Mouse (Mus musculus): Measurements from ENCODE around the gene Slc22a1. TPM values are rescaled to one million over a fixed set of nuclear protein-coding genes. Genes with fewer than 3 reads are reported as not detected.

Gene Slc22a1
- polyA plus RNA-seq, 1 experiment from 2014 or later = 0.10 TPM

DNA sequence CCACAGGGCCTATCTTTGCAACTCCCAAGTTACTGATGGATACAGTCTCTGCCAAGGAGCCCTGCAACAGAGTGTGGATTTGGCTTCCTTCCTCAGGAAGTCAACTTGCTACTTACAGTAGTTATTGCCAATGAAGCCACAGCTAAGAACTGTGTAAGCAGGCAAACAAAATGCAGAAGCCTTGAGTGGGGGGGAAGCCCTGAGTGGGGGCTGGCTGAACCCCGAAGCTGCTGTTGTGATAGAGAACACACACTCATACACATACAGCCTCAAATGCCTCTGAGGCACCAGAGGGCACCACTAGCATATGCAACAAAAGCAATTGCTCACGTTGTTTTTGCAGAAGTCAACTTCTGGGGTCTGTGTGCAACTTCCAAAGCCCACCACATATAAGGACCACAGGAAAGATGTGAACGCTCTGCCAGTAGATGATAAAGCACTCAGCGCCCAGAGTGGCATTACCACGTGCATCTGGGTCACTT, 38.5 kb upstream of the Slc22a1 start:
- no peak overlapping the region for H3K27ac ChIP-seq (ENCODE audit: low read depth, low read length)
- no peak for DNase-seq (ENCODE audit: low spot score)

GRCm38 (mm10) chr17:12712993-12713392, 37.4 kb upstream of the Slc22a1 start:
- no peak overlapping the region for H3K4me2 ChIP-seq
- no peaks in the 10 kb centered on the region for H3K9me3 ChIP-seq (ENCODE audit: control insufficient read depth, low read length)
- peaks cover 4% of the 10 kb centered on the region; the same call in 1 of the 2 replicates for H3K4me1 ChIP-seq (replicated peaks; ENCODE audit: control insufficient read depth, insufficient read depth, low read length)
- peaks cover 26% of the 10 kb centered on the region for H3K36me3 ChIP-seq (ENCODE audit: control insufficient read depth, insufficient read depth, low read length)
- no peak overlapping the region for H3K9ac ChIP-seq (ENCODE audit: low read depth, low read length)
- H3K4me3 ChIP-seq (ENCODE audit: low read depth, low read length) = no peak overlapping the region
- DNase-seq (ENCODE audit: low spot score) = no peak
- WGBS = 79% methylated on average over 3 of the region's 3 CpGs
- no peak overlapping the region for H3K27ac ChIP-seq (ENCODE audit: low read depth, low read length)
- H3K27me3 ChIP-seq (replicated peaks; ENCODE audit: control insufficient read depth, insufficient read depth, low read length) = no peaks in the 10 kb centered on the region
- ATAC-seq (replicated peaks; ENCODE audit: low FRiP score) = no peak

More for the DNA sequence above, 38.5 kb upstream of the Slc22a1 start:
- Histone ChIP-seq H3K9ac (ENCODE audit: low read depth, low read length) (no peak overlapping the region), H3K27me3 (replicated peaks; ENCODE audit: control insufficient read depth, insufficient read depth, low read length) (no peaks in the 10 kb centered on the region), H3K4me1 (replicated peaks; ENCODE audit: control insufficient read depth, insufficient read depth, low read length) (peaks cover 4% of the 10 kb centered on the region; the same call in 1 of the 2 replicates), H3K4me3 (ENCODE audit: low read depth, low read length) (no peak overlapping the region), H3K9me3 (ENCODE audit: control insufficient read depth, low read length) (no peaks in the 10 kb centered on the region), H3K4me2 (no peak overlapping the region), H3K36me3 (ENCODE audit: control insufficient read depth, insufficient read depth, low read length) (peaks cover 22% of the 10 kb centered on the region)
- no peak for ATAC-seq (replicated peaks; ENCODE audit: low FRiP score)
- WGBS = 56% methylated on average over 5 of the region's 5 CpGs

- no peak for DNase-seq (ENCODE audit: low spot score)
- ATAC-seq (replicated peaks; ENCODE audit: low FRiP score) = no peak
- H3K27ac ChIP-seq (ENCODE audit: low read depth, low read length) = no peak overlapping the region
- H3K4me3 ChIP-seq (ENCODE audit: low read depth, low read length) = no peak overlapping the region
- no peaks in the 10 kb centered on the region for H3K9me3 ChIP-seq (ENCODE audit: control insufficient read depth, low read length)
- H3K9ac ChIP-seq (ENCODE audit: low read depth, low read length) = no peak overlapping the region
- H3K27me3 ChIP-seq (replicated peaks; ENCODE audit: control insufficient read depth, insufficient read depth, low read length) = no peaks in the 10 kb centered on the region
- no peaks in the 10 kb centered on the region for H3K4me1 ChIP-seq (replicated peaks; ENCODE audit: control insufficient read depth, insufficient read depth, low read length)
- H3K4me2 ChIP-seq = no peak overlapping the region
- H3K36me3 ChIP-seq (ENCODE audit: control insufficient read depth, insufficient read depth, low read length) = peaks cover 26% of the 10 kb centered on the region
Observed at GRCm38 (mm10) chr17:12712191-12712590, 36.6 kb upstream of the Slc22a1 start.

GRCm38 (mm10) chr17:12710976-12711375, 35.3 kb upstream of the Slc22a1 start:
- Histone ChIP-seq H3K4me2 (no peak overlapping the region), H3K36me3 (ENCODE audit: control insufficient read depth, insufficient read depth, low read length) (peaks cover 16% of the 10 kb centered on the region), H3K27ac (ENCODE audit: low read depth, low read length) (no peak overlapping the region), H3K27me3 (replicated peaks; ENCODE audit: control insufficient read depth, insufficient read depth, low read length) (no peaks in the 10 kb centered on the region), H3K9me3 (ENCODE audit: control insufficient read depth, low read length) (no peaks in the 10 kb centered on the region), H3K4me3 (ENCODE audit: low read depth, low read length) (no peak overlapping the region), H3K4me1 (replicated peaks; ENCODE audit: control insufficient read depth, insufficient read depth, low read length) (no peaks in the 10 kb centered on the region), H3K9ac (ENCODE audit: low read depth, low read length) (no peak overlapping the region)
- WGBS = 88% methylated on average over 2 of the region's 2 CpGs
- ATAC-seq (replicated peaks; ENCODE audit: low FRiP score) (no peak), DNase-seq (ENCODE audit: low spot score) (no peak)

- Histone ChIP-seq H3K9me3 (ENCODE audit: control insufficient read depth, low read length) (no peaks in the 10 kb centered on the region), H3K27ac (ENCODE audit: low read depth, low read length) (no peak overlapping the region), H3K27me3 (replicated peaks; ENCODE audit: control insufficient read depth, insufficient read depth, low read length) (no peaks in the 10 kb centered on the region), H3K4me3 (ENCODE audit: low read depth, low read length) (no peak overlapping the region), H3K4me2 (no peak overlapping the region), H3K36me3 (ENCODE audit: control insufficient read depth, insufficient read depth, low read length) (peaks cover 16% of the 10 kb centered on the region), H3K9ac (ENCODE audit: low read depth, low read length) (no peak overlapping the region), H3K4me1 (replicated peaks; ENCODE audit: control insufficient read depth, insufficient read depth, low read length) (no peaks in the 10 kb centered on the region)
- 70% methylated on average over 13 of the region's 13 CpGs for WGBS
- ATAC-seq (replicated peaks; ENCODE audit: low FRiP score) (no peak), DNase-seq (ENCODE audit: low spot score) (no peak)
Observed at GRCm38 (mm10) chr17:12710050-12710780, 34.6 kb upstream of the Slc22a1 start.

DNA sequence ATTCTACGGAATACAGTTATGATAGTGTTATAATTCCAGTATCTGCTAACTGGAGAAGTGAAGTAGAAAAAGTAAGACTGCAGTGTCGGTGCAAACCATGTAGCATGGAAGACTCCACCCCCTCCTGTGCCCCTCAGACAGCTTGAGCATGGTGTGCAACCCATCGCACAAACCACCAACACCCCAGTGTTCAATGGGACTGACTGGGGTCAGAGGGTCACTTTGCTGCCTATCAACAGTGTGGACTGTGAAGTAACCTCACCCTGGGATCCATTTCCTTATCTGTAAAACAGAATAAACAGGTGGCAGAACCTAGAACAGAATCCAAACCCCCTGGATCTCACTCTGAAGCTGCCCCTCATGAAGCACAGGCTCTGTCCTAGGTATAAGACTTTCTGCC, 32.8 kb upstream of the Slc22a1 start:
- no peak for DNase-seq (ENCODE audit: low spot score)
- H3K4me3 ChIP-seq (ENCODE audit: low read depth, low read length) = no peak overlapping the region
- ATAC-seq (replicated peaks; ENCODE audit: low FRiP score) = no peak
- 81% methylated on average over 3 of the region's 3 CpGs for WGBS
- H3K4me2 ChIP-seq = no peak overlapping the region
- H3K9me3 ChIP-seq (ENCODE audit: control insufficient read depth, low read length) = no peaks in the 10 kb centered on the region
- peaks cover 26% of the 10 kb centered on the region for H3K36me3 ChIP-seq (ENCODE audit: control insufficient read depth, insufficient read depth, low read length)
- no peak overlapping the region for H3K27ac ChIP-seq (ENCODE audit: low read depth, low read length)
- no peak overlapping the region for H3K9ac ChIP-seq (ENCODE audit: low read depth, low read length)
- H3K4me1 ChIP-seq (replicated peaks; ENCODE audit: control insufficient read depth, insufficient read depth, low read length) = no peaks in the 10 kb centered on the region
- H3K27me3 ChIP-seq (replicated peaks; ENCODE audit: control insufficient read depth, insufficient read depth, low read length) = no peaks in the 10 kb centered on the region

DNA sequence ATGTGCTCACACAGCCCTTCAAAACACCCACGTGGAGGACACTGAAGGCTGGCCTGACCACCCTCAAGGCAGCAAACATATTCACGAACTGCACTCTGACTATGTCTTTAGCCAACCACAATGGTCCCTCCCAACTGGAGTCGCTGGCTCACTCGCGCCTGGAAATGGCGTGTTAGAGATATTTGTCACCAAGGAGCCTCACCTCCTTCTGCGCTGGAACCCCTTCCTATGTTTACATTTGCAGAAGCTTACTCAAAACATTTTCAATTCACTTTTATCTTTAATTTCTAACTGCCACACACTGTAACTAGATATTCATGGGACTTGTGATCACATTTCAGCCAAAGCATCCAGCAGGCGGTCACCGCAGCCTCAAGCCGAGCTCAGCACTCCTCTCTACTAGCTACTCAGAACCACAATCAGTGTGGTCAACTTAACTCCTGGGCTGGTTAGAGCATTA, 31.0 kb upstream of the Slc22a1 start:
- H3K9ac ChIP-seq (ENCODE audit: low read depth, low read length) = no peak overlapping the region
- no peak overlapping the region for H3K27ac ChIP-seq (ENCODE audit: low read depth, low read length)
- no peak overlapping the region for H3K4me3 ChIP-seq (ENCODE audit: low read depth, low read length)
- DNase-seq (ENCODE audit: low spot score) (no peak), ATAC-seq (replicated peaks; ENCODE audit: low FRiP score) (no peak)
- H3K9me3 ChIP-seq (ENCODE audit: control insufficient read depth, low read length) = no peaks in the 10 kb centered on the region
- WGBS = 88% methylated on average over 10 of the region's 10 CpGs
- peaks cover 31% of the 10 kb centered on the region for H3K36me3 ChIP-seq (ENCODE audit: control insufficient read depth, insufficient read depth, low read length)
- H3K4me1 ChIP-seq (replicated peaks; ENCODE audit: control insufficient read depth, insufficient read depth, low read length) = no peaks in the 10 kb centered on the region
- H3K4me2 ChIP-seq = no peak overlapping the region
- no peaks in the 10 kb centered on the region for H3K27me3 ChIP-seq (replicated peaks; ENCODE audit: control insufficient read depth, insufficient read depth, low read length)

- DNase-seq (ENCODE audit: low spot score) = no peak
- no peak overlapping the region for H3K4me2 ChIP-seq
- H3K36me3 ChIP-seq (ENCODE audit: control insufficient read depth, insufficient read depth, low read length) = peaks cover 40% of the 10 kb centered on the region
- 78% methylated on average over 5 of the region's 5 CpGs for WGBS
- H3K4me1 ChIP-seq (replicated peaks; ENCODE audit: control insufficient read depth, insufficient read depth, low read length) = no peaks in the 10 kb centered on the region
- no peaks in the 10 kb centered on the region for H3K27me3 ChIP-seq (replicated peaks; ENCODE audit: control insufficient read depth, insufficient read depth, low read length)
- no peak overlapping the region for H3K9ac ChIP-seq (ENCODE audit: low read depth, low read length)
- no peak overlapping the region for H3K4me3 ChIP-seq (ENCODE audit: low read depth, low read length)
- H3K27ac ChIP-seq (ENCODE audit: low read depth, low read length) = no peak overlapping the region
- ATAC-seq (replicated peaks; ENCODE audit: low FRiP score) = no peak
- H3K9me3 ChIP-seq (ENCODE audit: control insufficient read depth, low read length) = no peaks in the 10 kb centered on the region
Observed at GRCm38 (mm10) chr17:12702901-12703300, 27.3 kb upstream of the Slc22a1 start.

- peaks cover 46% of the 10 kb centered on the region for H3K36me3 ChIP-seq (ENCODE audit: control insufficient read depth, insufficient read depth, low read length)
- ATAC-seq (replicated peaks; ENCODE audit: low FRiP score) = no peak
Observed at GRCm38 (mm10) chr17:12700373-12700772, 24.7 kb upstream of the Slc22a1 start.

More at GRCm38 (mm10) chr17:12700373-12700772, 24.7 kb upstream of the Slc22a1 start:
- H3K27ac ChIP-seq (ENCODE audit: low read depth, low read length) = no peak overlapping the region
- no peak for DNase-seq (ENCODE audit: low spot score)
- no peaks in the 10 kb centered on the region for H3K4me1 ChIP-seq (replicated peaks; ENCODE audit: control insufficient read depth, insufficient read depth, low read length)
- H3K27me3 ChIP-seq (replicated peaks; ENCODE audit: control insufficient read depth, insufficient read depth, low read length) = no peaks in the 10 kb centered on the region
- no peak overlapping the region for H3K4me3 ChIP-seq (ENCODE audit: low read depth, low read length)
- WGBS = 88% methylated on average over 6 of the region's 6 CpGs
- no peak overlapping the region for H3K4me2 ChIP-seq
- no peak overlapping the region for H3K9ac ChIP-seq (ENCODE audit: low read depth, low read length)
- H3K9me3 ChIP-seq (ENCODE audit: control insufficient read depth, low read length) = no peaks in the 10 kb centered on the region
